Mouse (Mus musculus): Measurements from ENCODE around the gene Crtap. TPM values are rescaled to one million over a fixed set of nuclear protein-coding genes. Genes with fewer than 3 reads are reported as not detected.
A peak's percentile ranks its signal among the peaks of the same experiment; 100 is the strongest.

Gene Crtap
- polyA plus RNA-seq, 1 experiment from 2014 or later = 22.9 TPM

DNA sequence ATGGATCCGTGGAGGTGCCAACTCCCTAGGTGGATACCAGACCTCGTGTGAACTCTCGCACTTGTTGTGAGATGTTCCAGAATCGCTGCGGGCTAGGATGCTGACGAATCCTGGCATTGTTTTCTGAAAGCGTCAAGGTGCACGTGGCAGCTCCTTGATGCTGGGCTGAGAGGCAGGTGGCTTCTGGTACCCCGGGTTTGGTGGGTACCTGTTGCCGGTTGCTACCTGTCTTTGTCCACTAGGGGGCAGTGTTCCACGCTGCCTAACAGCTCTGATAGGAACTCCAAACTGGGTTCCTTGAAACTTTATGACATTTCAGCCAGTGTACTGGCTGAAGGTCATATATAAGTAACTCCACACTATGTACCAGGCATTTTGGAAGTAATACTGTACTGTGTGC is 25.2 kb upstream of the Crtap start:
- H3K27me3 ChIP-seq (replicated peaks) = no peaks in the 10 kb centered on the region
- no peak for ATAC-seq (replicated peaks)
- no peak overlapping the region for H3K4me2 ChIP-seq
- no peaks in the 10 kb centered on the region for H3K9me3 ChIP-seq
- no peaks in the 10 kb centered on the region; the same call in 1 of the 2 replicates for H3K36me3 ChIP-seq (replicated peaks)
- H3K4me3 ChIP-seq = no peak overlapping the region
- WGBS = 25% methylated on average over 11 of the region's 11 CpGs
- no peak overlapping the region for H3K27ac ChIP-seq
- no peaks in the 10 kb centered on the region for H3K4me1 ChIP-seq
- H3K9ac ChIP-seq = no peak overlapping the region

GRCm38 (mm10) chr9:114413866-114414265 is 23.4 kb upstream of the Crtap start:
- Histone ChIP-seq H3K27ac (no peak overlapping the region), H3K27me3 (replicated peaks) (no peaks in the 10 kb centered on the region), H3K9me3 (no peaks in the 10 kb centered on the region), H3K4me3 (no peak overlapping the region), H3K4me2 (no peak overlapping the region), H3K36me3 (replicated peaks) (no peaks in the 10 kb centered on the region; the same call in 1 of the 2 replicates), H3K9ac (no peak overlapping the region), H3K4me1 (no peaks in the 10 kb centered on the region)
- ATAC-seq (replicated peaks) = no peak
- WGBS = 89% methylated on average over 12 of the region's 12 CpGs

- Histone ChIP-seq H3K4me1 (no peaks in the 10 kb centered on the region), H3K4me2 (no peak overlapping the region), H3K9ac (no peak overlapping the region), H3K36me3 (replicated peaks) (peaks cover 4% of the 10 kb centered on the region; the same call in 1 of the 2 replicates), H3K9me3 (no peaks in the 10 kb centered on the region), H3K27ac (no peak overlapping the region), H3K4me3 (no peak overlapping the region), H3K27me3 (replicated peaks) (no peaks in the 10 kb centered on the region)
- WGBS = 93% methylated on average over 9 of the region's 9 CpGs
- ATAC-seq (replicated peaks) = no peak
These were observed 21.9 kb upstream of the Crtap start for GRCm38 (mm10) chr9:114412406-114412805.

DNA sequence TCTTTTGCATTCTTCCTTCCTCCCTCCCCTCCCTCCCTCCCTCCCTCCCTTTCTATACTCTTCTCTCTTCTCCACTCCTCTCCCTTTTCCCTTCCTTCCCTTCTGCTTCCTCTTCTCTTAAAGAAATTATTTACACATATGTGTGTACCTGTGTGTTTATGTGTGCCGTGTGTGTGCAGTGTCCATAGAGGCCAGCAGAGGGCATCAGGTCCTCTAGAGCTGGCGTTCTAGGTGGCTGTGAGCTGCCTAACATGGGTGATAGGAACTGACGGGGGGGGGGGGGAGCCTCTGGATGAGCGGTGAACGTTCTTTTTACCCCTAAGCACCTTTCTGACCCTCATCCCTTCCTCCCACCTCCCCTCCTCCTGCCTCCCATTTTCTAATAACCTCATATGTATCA is 20.8 kb upstream of the Crtap start:
- Histone ChIP-seq H3K27ac (no peak overlapping the region), H3K9ac (no peak overlapping the region), H3K4me1 (no peaks in the 10 kb centered on the region), H3K4me2 (no peak overlapping the region), H3K27me3 (replicated peaks) (no peaks in the 10 kb centered on the region), H3K36me3 (replicated peaks) (peaks cover 8% of the 10 kb centered on the region; the same call in 1 of the 2 replicates), H3K4me3 (no peak overlapping the region), H3K9me3 (no peaks in the 10 kb centered on the region)
- 85% methylated on average over 5 of the region's 5 CpGs for WGBS
- no peak for ATAC-seq (replicated peaks)

- no peak for ATAC-seq (replicated peaks)
- Histone ChIP-seq H3K27me3 (replicated peaks) (no peaks in the 10 kb centered on the region), H3K27ac (no peak overlapping the region)
These were observed 19.9 kb upstream of the Crtap start for GRCm38 (mm10) chr9:114410313-114410862.

GRCm38 (mm10) chr9:114407676-114408075 is 17.2 kb upstream of the Crtap start:
- Histone ChIP-seq H3K9ac (no peak overlapping the region), H3K4me2 (no peak overlapping the region), H3K36me3 (replicated peaks) (peaks cover 23% of the 10 kb centered on the region), H3K4me1 (no peaks in the 10 kb centered on the region), H3K4me3 (no peak overlapping the region), H3K9me3 (no peaks in the 10 kb centered on the region), H3K27ac (no peak overlapping the region), H3K27me3 (replicated peaks) (no peaks in the 10 kb centered on the region)
- ATAC-seq (replicated peaks) = no peak
- WGBS = 80% methylated on average over 2 of the region's 2 CpGs

More at GRCm38 (mm10) chr9:114410313-114410862, 19.9 kb upstream of the Crtap start:
- H3K4me1 ChIP-seq = no peaks in the 10 kb centered on the region
- WGBS = 97% methylated on average over 11 of the region's 11 CpGs
- no peaks in the 10 kb centered on the region for H3K9me3 ChIP-seq
- no peak overlapping the region for H3K4me2 ChIP-seq
- H3K4me3 ChIP-seq = no peak overlapping the region
- peaks cover 15% of the 10 kb centered on the region for H3K36me3 ChIP-seq (replicated peaks)
- H3K9ac ChIP-seq = no peak overlapping the region

- H3K9me3 ChIP-seq = no peaks in the 10 kb centered on the region
- peak; percentile 29 for ATAC-seq (replicated peaks)
These were observed 11.2 kb upstream of the Crtap start for GRCm38 (mm10) chr9:114401685-114402080.

DNA sequence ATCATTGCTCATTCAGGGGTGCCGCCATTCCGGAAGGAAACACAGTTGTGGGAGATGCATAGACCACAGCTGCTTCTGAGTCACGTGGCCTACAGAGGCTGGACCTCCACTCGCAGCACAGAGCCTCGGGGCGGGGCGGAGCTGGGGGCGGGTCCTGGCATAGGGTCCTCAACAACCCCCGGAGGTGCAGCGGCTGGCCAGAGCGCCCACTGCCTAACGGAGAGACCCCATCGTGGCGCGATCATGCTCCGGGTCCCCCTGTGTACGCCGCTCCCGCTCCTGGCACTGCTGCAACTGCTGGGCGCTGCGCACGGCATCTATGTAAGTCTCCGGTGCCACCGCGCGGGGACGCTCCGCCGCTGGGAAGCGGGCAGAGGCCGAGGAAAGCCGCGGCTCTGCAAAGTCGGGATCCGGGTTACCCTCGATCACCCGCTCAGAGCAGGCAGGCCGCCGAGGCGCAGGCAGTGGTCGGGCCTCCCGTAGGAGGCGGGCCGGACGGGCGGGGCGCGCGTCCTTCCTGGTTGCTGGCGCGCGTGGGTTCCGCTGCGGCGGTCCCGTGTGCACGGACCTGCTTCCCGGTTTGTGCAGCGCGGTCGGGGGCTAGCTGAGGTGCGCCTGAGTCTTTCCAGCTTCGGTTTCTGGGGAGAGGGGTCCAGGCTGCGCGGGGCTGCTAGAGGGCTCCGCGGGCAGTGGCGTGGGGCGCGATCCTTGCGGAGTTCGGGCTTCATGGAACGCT is 10.6 kb upstream of the Crtap start, which contains the start of the genes Glb1 and Tmppe:
Gene Glb1 (plus strand): TSS at position 128 of the 736 bp plus-strand sequence.
Gene Tmppe (plus strand): TSS at position 157 of the 736 bp plus-strand sequence.
- no peaks in the 10 kb centered on the region for H3K9me3 ChIP-seq
- WGBS = under 1% methylated on average over 73 of the region's 73 CpGs
- peak within 1 kb of the TSS; percentile 78 for H3K9ac ChIP-seq
- peak within 1 kb of the TSS; percentile 69 for H3K4me2 ChIP-seq
- peak; percentile 98 for ATAC-seq (replicated peaks)
- H3K4me3 ChIP-seq = peak within 1 kb of the TSS; percentile 68
- H3K27ac ChIP-seq = peak within 1 kb of the TSS; percentile 84
- H3K36me3 ChIP-seq (replicated peaks) = peaks cover 14% of the 10 kb centered on the region
- H3K27me3 ChIP-seq (replicated peaks) = no peaks in the 10 kb centered on the region
- H3K4me1 ChIP-seq = peaks cover 11% of the 10 kb centered on the region

More at GRCm38 (mm10) chr9:114401685-114402080, 11.2 kb upstream of the Crtap start:
- Histone ChIP-seq H3K4me3 (peak overlapping the region; percentile 68), H3K4me2 (peak overlapping the region; percentile 69), H3K27ac (peak overlapping the region; percentile 84), H3K36me3 (replicated peaks) (peaks cover 19% of the 10 kb centered on the region), H3K4me1 (peaks cover 11% of the 10 kb centered on the region), H3K9ac (peak overlapping the region; percentile 78), H3K27me3 (replicated peaks) (no peaks in the 10 kb centered on the region)
- WGBS = 5% methylated on average over 16 of the region's 16 CpGs

DNA sequence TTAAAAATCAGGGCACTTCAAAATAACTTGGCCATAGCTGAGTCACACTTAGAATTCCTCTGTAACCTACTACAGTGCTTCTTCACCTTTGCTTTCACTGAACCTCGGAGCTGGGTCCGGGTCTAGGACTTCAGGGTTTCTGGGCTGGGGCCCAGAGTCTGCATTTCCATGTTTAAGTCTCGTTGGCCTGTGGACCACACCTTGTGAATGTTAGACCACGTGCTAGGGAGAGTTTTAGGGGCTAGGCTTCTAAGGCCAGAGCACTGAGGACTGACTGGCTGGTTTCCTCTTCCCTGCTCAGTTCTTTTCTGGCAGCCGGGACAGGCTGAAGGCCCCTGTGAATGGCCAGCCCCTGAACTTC is 10.1 kb upstream of the Crtap start:
- Histone ChIP-seq H3K4me2 (peak overlapping the region; percentile 69), H3K4me3 (peak overlapping the region; percentile 68), H3K9ac (peak overlapping the region; percentile 78; the same call in 1 of the 2 replicates), H3K9me3 (no peaks in the 10 kb centered on the region), H3K4me1 (peaks cover 11% of the 10 kb centered on the region), H3K27ac (peak overlapping the region; percentile 84), H3K27me3 (replicated peaks) (no peaks in the 10 kb centered on the region), H3K36me3 (replicated peaks) (peaks cover 10% of the 10 kb centered on the region)
- WGBS = 17% methylated on average over 5 of the region's 5 CpGs
- ATAC-seq (replicated peaks) = no peak

DNA sequence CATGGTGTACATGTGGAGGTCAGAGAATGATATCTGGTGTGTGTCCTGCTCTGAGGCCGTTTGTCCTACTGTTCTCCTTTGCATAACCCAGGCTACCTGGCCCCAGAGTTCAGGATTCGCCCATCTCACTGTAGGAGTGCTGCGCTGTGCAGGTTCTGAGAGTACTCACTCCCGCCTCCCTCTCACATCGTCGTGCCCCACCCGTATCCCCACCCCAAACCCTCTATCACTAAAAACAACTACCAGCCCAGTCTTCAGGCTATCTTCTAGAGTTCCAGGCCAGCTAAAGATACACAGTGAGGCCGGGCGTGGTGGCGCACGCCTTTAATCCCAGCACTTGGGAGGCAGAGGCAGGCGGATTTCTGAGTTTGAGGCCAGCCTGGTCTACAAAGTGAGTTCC is 9.2 kb upstream of the Crtap start:
- no peaks in the 10 kb centered on the region for H3K9me3 ChIP-seq
- H3K4me3 ChIP-seq = no peak overlapping the region
- 0 out of 2 replicates have a peak, but pooled peaks cover under 1% of the 10 kb centered on the region for H3K36me3 ChIP-seq (replicated peaks)
- no peak overlapping the region for H3K4me2 ChIP-seq
- no peaks in the 10 kb centered on the region for H3K27me3 ChIP-seq (replicated peaks)
- ATAC-seq (replicated peaks) = no peak
- 91% methylated on average over 12 of the region's 12 CpGs for WGBS
- no peak overlapping the region for H3K27ac ChIP-seq
- peaks cover 11% of the 10 kb centered on the region for H3K4me1 ChIP-seq
- no peak overlapping the region for H3K9ac ChIP-seq

GRCm38 (mm10) chr9:114395258-114395657 is 4.8 kb upstream of the Crtap start:
- Histone ChIP-seq H3K27me3 (replicated peaks) (0 out of 2 replicates have a peak, but pooled peaks cover 3% of the 10 kb centered on the region), H3K9ac (no peak overlapping the region), H3K27ac (no peak overlapping the region), H3K36me3 (replicated peaks) (no peaks in the 10 kb centered on the region), H3K9me3 (no peaks in the 10 kb centered on the region), H3K4me1 (peaks cover 6% of the 10 kb centered on the region), H3K4me3 (no peak overlapping the region), H3K4me2 (no peak overlapping the region)
- no peak for ATAC-seq (replicated peaks)
- WGBS = 90% methylated on average over 4 of the region's 4 CpGs

- Histone ChIP-seq H3K27ac (no peak overlapping the region), H3K4me3 (no peak overlapping the region), H3K27me3 (replicated peaks) (0 out of 2 replicates have a peak, but pooled peaks cover 3% of the 10 kb centered on the region), H3K9ac (no peak overlapping the region), H3K9me3 (no peaks in the 10 kb centered on the region), H3K36me3 (replicated peaks) (no peaks in the 10 kb centered on the region), H3K4me2 (no peak overlapping the region), H3K4me1 (peaks cover 6% of the 10 kb centered on the region; the same call in 1 of the 2 replicates)
- 90% methylated on average over 8 of the region's 8 CpGs for whole genome bisulfite sequencing
- ATAC-seq (replicated peaks) = no peak
These were observed 4.2 kb upstream of the Crtap start for GRCm38 (mm10) chr9:114394677-114395076.
